Mouse (Mus musculus) brain, embryonic 14.5 days (tissue): Measurements from ENCODE around the gene St6galnac6.

Experiments
- CTCF ChIP-seq: fragments of 200-500 bp; IDR thresholded peaks from 2 replicates; pipeline ENCODE4 v1.5.1; 2012; ENCODE audit warnings: inconsistent platforms, mild to moderate bottlenecking, moderate library complexity, borderline replicate concordance; ENCODE audit not compliant: insufficient read depth, insufficient read length; ENCODE audit errors: extremely low read depth
- POLR2A ChIP-seq: fragments of 200-500 bp; IDR thresholded peaks from 2 replicates; pipeline ENCODE4 v1.6.1; 2012; ENCODE audit warnings: mild to moderate bottlenecking, inconsistent platforms, borderline replicate concordance; ENCODE audit not compliant: poor library complexity, insufficient read depth, insufficient read length, severe bottlenecking; ENCODE audit errors: extremely low read depth

- TF ChIP-seq CTCF = no peak
- no peak for TF ChIP-seq POLR2A
Observed at GRCm38 (mm10) chr2:32597248-32597647, 2.3 kb upstream of the St6galnac6 start.
